Mouse (Mus musculus): Measurements from ENCODE around the gene Tgif2. TPM values are rescaled to one million over a fixed set of nuclear protein-coding genes. Genes with fewer than 3 reads are reported as not detected.
"Not testable (repeated sequence)": the region's sequence is repeated elsewhere in the genome, so short reads cannot be mapped to it uniquely, and the experiment has no call there.

Gene Tgif2
- polyA plus RNA-seq, 2 experiments = 57.2 to 64.9 TPM

DNA sequence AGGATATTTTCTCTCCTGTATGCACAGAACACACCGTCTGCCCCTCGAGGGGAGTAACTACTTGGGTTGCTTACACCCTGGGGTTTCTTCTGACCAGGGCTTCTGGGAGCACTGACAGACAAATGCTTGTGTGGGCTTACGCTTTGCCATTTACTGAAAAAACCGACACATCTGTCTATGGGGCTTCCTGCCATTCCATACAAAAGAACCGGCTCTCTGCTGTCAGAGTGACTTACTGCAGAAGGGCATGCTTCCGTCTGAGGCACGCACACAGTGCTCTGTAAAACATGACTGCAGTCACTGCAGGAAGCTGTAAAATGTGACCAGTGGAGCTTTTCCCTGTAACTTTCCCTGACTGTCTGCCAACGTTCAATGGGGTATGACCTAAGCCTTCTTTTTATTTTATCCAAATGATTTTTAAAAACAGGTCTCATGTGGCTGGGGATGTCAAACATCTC is 25.4 kb upstream of the Tgif2 start:
- H3K4me3 ChIP-seq (replicated peaks; ENCODE audit: low read length) = no peak overlapping the region
- no peak for TF ChIP-seq POLR2A (IDR thresholded peaks at IDR 0.05; ENCODE audit: borderline replicate concordance, extremely low read depth, insufficient read depth, insufficient read length)
- WGBS = 6% methylated on average over 8 of the region's 8 CpGs
- no peaks in the 10 kb centered on the region for H3K36me3 ChIP-seq (ENCODE audit: control insufficient read depth, insufficient read depth, low read length)
- H3K4me1 ChIP-seq (ENCODE audit: control insufficient read depth, insufficient read depth, low read length) = peaks cover 20% of the 10 kb centered on the region
- ATAC-seq (ENCODE audit: low FRiP score, low read depth) (no peak), DNase-seq (ENCODE audit: low spot score) (peak; percentile 37)
- no peaks in the 10 kb centered on the region for H3K27me3 ChIP-seq (ENCODE audit: control insufficient read depth, insufficient read depth, low read length)
- H3K4me2 ChIP-seq (replicated peaks; ENCODE audit: low read depth, low read length, severe bottlenecking) = 0 out of 2 replicates have a peak overlapping the region, but pooled peaks have one; percentile 11
- peak overlapping the region; percentile 44; the same call in 1 of the 2 replicates for H3K27ac ChIP-seq (replicated peaks; ENCODE audit: low read depth, low read length)
- H3K9ac ChIP-seq (ENCODE audit: low read depth, low read length, severe bottlenecking) = 0 out of 2 replicates have a peak overlapping the region, but pooled peaks have one; percentile 17
- H3K9me3 ChIP-seq (ENCODE audit: control insufficient read depth, low read length) = no peaks in the 10 kb centered on the region

DNA sequence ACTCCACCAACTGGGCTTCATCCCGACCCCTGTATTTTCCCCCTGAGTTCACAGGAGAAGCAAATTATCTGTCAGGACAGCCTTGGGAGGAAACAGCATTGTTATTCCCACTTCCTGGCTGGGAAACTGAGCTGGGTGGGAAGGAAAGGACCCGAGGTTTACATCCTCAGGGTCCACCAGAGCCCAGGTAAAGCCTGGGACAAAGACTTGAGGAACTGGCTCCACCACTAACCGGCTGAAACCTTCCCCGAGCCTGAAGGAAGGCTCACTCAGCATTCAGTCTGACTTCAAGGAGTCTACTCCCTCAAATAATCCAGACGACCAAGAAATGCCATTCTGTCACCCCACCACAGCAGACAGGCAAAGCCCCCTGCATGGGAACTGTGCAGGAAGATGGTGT is 24.9 kb upstream of the Tgif2 start:
- DNase-seq (ENCODE audit: low spot score) (no peak), ATAC-seq (ENCODE audit: low FRiP score, low read depth) (no peak)
- no peak for TF ChIP-seq POLR2A (IDR thresholded peaks at IDR 0.05; ENCODE audit: borderline replicate concordance, extremely low read depth, insufficient read depth, insufficient read length)
- no peaks in the 10 kb centered on the region for H3K36me3 ChIP-seq (ENCODE audit: control insufficient read depth, insufficient read depth, low read length)
- H3K4me1 ChIP-seq (ENCODE audit: control insufficient read depth, insufficient read depth, low read length) = peaks cover 20% of the 10 kb centered on the region
- H3K4me2 ChIP-seq (replicated peaks; ENCODE audit: low read depth, low read length, severe bottlenecking) = no peak overlapping the region
- no peaks in the 10 kb centered on the region for H3K27me3 ChIP-seq (ENCODE audit: control insufficient read depth, insufficient read depth, low read length)
- no peak overlapping the region for H3K4me3 ChIP-seq (replicated peaks; ENCODE audit: low read length)
- no peak overlapping the region for H3K9ac ChIP-seq (ENCODE audit: low read depth, low read length, severe bottlenecking)
- WGBS = 24% methylated on average over 5 of the region's 5 CpGs
- no peak overlapping the region for H3K27ac ChIP-seq (replicated peaks; ENCODE audit: low read depth, low read length)
- no peaks in the 10 kb centered on the region for H3K9me3 ChIP-seq (ENCODE audit: control insufficient read depth, low read length)

DNA sequence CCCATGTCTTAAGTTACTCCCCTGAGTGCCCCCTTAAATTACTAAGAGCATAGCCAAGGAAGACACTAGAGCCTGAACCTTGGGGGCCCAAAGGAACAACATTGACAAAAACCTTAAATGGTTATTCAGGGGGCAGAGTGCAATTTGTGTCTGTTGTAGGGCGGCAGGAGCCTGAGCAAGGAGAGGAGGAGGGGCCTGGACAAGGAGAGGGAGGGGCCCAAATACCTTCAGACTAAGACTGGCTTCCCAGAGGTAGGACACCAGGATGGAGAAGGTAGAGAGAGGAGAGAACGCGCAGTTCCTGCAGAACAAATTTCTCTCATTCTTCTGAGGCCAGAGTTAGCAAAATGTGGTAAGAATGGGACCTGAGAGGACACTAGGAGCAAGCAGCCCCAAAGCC is 24.4 kb upstream of the Tgif2 start:
- no peak overlapping the region for H3K9ac ChIP-seq (ENCODE audit: low read depth, low read length, severe bottlenecking)
- WGBS = 50% methylated on average over 3 of the region's 3 CpGs
- H3K27ac ChIP-seq (replicated peaks; ENCODE audit: low read depth, low read length) = no peak overlapping the region
- H3K36me3 ChIP-seq (ENCODE audit: control insufficient read depth, insufficient read depth, low read length) = no peaks in the 10 kb centered on the region
- no peaks in the 10 kb centered on the region for H3K9me3 ChIP-seq (ENCODE audit: control insufficient read depth, low read length)
- DNase-seq (ENCODE audit: low spot score) (no peak), ATAC-seq (ENCODE audit: low FRiP score, low read depth) (no peak)
- H3K27me3 ChIP-seq (ENCODE audit: control insufficient read depth, insufficient read depth, low read length) = no peaks in the 10 kb centered on the region
- no peak for TF ChIP-seq POLR2A (IDR thresholded peaks at IDR 0.05; ENCODE audit: borderline replicate concordance, extremely low read depth, insufficient read depth, insufficient read length)
- no peak overlapping the region for H3K4me3 ChIP-seq (replicated peaks; ENCODE audit: low read length)
- no peak overlapping the region for H3K4me2 ChIP-seq (replicated peaks; ENCODE audit: low read depth, low read length, severe bottlenecking)
- H3K4me1 ChIP-seq (ENCODE audit: control insufficient read depth, insufficient read depth, low read length) = peaks cover 20% of the 10 kb centered on the region

DNA sequence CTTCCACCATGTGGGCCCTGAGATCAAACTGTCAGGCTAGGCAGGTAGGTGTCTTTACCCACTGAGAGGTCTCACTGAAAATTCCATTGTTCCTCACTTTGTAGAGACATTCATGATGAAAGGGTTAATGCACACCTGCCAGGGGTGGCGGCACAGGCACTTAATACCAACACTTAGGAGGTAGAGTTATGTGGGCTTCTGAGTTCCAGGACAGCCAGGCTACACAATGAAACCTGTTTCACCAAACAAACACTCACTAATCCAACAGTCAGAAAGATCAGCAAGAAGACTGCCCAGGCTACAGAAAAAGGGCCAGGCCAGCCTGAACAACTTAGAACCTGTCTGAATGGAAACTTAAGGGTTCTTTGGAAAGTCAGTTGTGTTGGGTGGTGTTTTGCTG is 23.7 kb upstream of the Tgif2 start:
- H3K27me3 ChIP-seq (ENCODE audit: control insufficient read depth, insufficient read depth, low read length) = no peaks in the 10 kb centered on the region
- ATAC-seq (ENCODE audit: low FRiP score, low read depth) (no peak), DNase-seq (ENCODE audit: low spot score) (no peak)
- 29% methylated on average over 1 of the region's 1 CpGs for WGBS
- no peak overlapping the region for H3K4me3 ChIP-seq (replicated peaks; ENCODE audit: low read length)
- H3K4me2 ChIP-seq (replicated peaks; ENCODE audit: low read depth, low read length, severe bottlenecking) = no peak overlapping the region
- H3K27ac ChIP-seq (replicated peaks; ENCODE audit: low read depth, low read length) = no peak overlapping the region
- TF ChIP-seq POLR2A (IDR thresholded peaks at IDR 0.05; ENCODE audit: borderline replicate concordance, extremely low read depth, insufficient read depth, insufficient read length) = no peak
- no peaks in the 10 kb centered on the region for H3K36me3 ChIP-seq (ENCODE audit: control insufficient read depth, insufficient read depth, low read length)
- no peaks in the 10 kb centered on the region for H3K9me3 ChIP-seq (ENCODE audit: control insufficient read depth, low read length)
- peaks cover 20% of the 10 kb centered on the region for H3K4me1 ChIP-seq (ENCODE audit: control insufficient read depth, insufficient read depth, low read length)
- H3K9ac ChIP-seq (ENCODE audit: low read depth, low read length, severe bottlenecking) = no peak overlapping the region

DNA sequence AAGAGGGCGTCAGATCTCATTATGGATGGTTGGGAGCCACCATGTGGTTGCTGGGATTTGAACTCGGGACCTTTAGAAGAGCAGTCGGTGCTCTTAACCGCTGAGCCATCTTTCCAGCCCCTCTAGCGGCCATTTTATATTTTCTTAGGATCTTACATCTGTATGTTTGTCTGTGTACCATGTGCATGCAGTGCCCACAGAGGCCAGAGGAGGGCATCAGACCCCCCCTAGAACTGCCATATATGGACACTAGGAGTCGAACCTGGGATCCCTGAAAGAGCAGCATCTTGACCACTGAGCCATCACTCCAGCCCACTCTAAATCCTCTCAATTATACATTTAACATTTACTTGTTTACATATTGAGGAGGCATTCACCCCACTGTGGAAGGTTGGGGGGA is 14.7 kb upstream of the Tgif2 start:
- not testable (repeated sequence) for H3K27me3 ChIP-seq (ENCODE audit: control insufficient read depth, insufficient read depth, low read length); DNase-seq (ENCODE audit: low spot score); H3K4me3 ChIP-seq (replicated peaks; ENCODE audit: low read length); ATAC-seq (ENCODE audit: low FRiP score, low read depth); H3K36me3 ChIP-seq (ENCODE audit: control insufficient read depth, insufficient read depth, low read length); H3K27ac ChIP-seq (replicated peaks; ENCODE audit: low read depth, low read length); H3K9ac ChIP-seq (ENCODE audit: low read depth, low read length, severe bottlenecking); H3K4me1 ChIP-seq (ENCODE audit: control insufficient read depth, insufficient read depth, low read length); H3K4me2 ChIP-seq (replicated peaks; ENCODE audit: low read depth, low read length, severe bottlenecking); H3K9me3 ChIP-seq (ENCODE audit: control insufficient read depth, low read length)
- 82% methylated on average over 6 of the region's 6 CpGs for WGBS

DNA sequence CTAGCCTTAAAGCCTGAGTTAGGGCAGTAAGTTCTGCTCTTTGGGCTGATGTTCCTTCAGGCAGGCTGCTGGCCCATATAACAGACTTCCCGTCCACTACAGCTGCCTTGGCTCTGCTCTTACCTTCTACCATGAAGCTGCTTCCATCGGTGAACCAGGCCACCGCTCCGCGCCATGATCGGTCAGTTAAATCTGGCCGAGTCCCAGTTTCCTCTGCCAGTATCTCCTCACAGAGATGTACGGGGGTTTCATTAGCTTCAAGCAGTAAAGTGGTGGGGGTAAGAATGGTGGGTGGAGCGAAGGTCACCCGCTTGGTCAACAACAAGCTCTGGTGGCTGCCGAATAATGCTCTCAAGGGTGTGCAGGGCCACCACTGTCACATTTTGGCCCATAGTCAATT is 5.5 kb upstream of the Tgif2 start:
- H3K4me3 ChIP-seq (replicated peaks; ENCODE audit: low read length) = no peak overlapping the region
- WGBS = 94% methylated on average over 11 of the region's 11 CpGs
- no peak for TF ChIP-seq POLR2A (IDR thresholded peaks at IDR 0.05; ENCODE audit: borderline replicate concordance, extremely low read depth, insufficient read depth, insufficient read length)
- peaks cover 64% of the 10 kb centered on the region for H3K36me3 ChIP-seq (ENCODE audit: control insufficient read depth, insufficient read depth, low read length)
- no peak for ATAC-seq (ENCODE audit: low FRiP score, low read depth)
- H3K4me2 ChIP-seq (replicated peaks; ENCODE audit: low read depth, low read length, severe bottlenecking) = no peak overlapping the region
- H3K27ac ChIP-seq (replicated peaks; ENCODE audit: low read depth, low read length) = no peak overlapping the region
- peaks cover 23% of the 10 kb centered on the region for H3K9me3 ChIP-seq (ENCODE audit: control insufficient read depth, low read length)
- H3K27me3 ChIP-seq (ENCODE audit: control insufficient read depth, insufficient read depth, low read length) = no peaks in the 10 kb centered on the region
- no peaks in the 10 kb centered on the region; the same call in 1 of the 2 replicates for H3K4me1 ChIP-seq (ENCODE audit: control insufficient read depth, insufficient read depth, low read length)
- DNase-seq (ENCODE audit: low spot score) = no peak
- no peak overlapping the region for H3K9ac ChIP-seq (ENCODE audit: low read depth, low read length, severe bottlenecking)
